Mouse (Mus musculus) heart, embryonic 12.5 days (tissue): ENCODE results near the gene Zfp933. TPM values are rescaled to one million over a fixed set of nuclear protein-coding genes. Genes with fewer than 3 reads are reported as not detected.
"Not testable (repeated sequence)": the region's sequence is repeated elsewhere in the genome, so short reads cannot be mapped to it uniquely, and the experiment has no call there.

Experiments used
- ATAC-seq: fragments of 200-750 bp; cut with Nextera tagmentation; 2 replicates; pipeline ENCODE4 v1.8.0; 2017; ENCODE audit warnings: moderate TSS enrichment, moderate library complexity; ENCODE audit not compliant: insufficient number of reproducible peaks, low FRiP score
- H3K27ac ChIP-seq: fragments of 300-500 bp; sonication (generic); 2 replicates; pipeline ENCODE4 v1.5.1; 2016; ENCODE audit warnings: mild to moderate bottlenecking, moderate library complexity; ENCODE audit not compliant: poor library complexity, severe bottlenecking
- H3K27me3 ChIP-seq: fragments of 300-500 bp; sonication (generic); replicated peaks from 2 replicates; pipeline ENCODE4 v1.6.1; 2016; ENCODE audit warnings: mild to moderate bottlenecking, moderate library complexity
- H3K36me3 ChIP-seq: fragments of 300-500 bp; sonication (generic); 2 replicates; pipeline ENCODE4 v1.6.1; 2016; ENCODE audit warnings: mild to moderate bottlenecking, moderate library complexity
- H3K4me1 ChIP-seq: fragments of 300-500 bp; sonication (generic); replicated peaks from 2 replicates; pipeline ENCODE4 v1.6.1; 2016; ENCODE audit warnings: mild to moderate bottlenecking
- H3K4me2 ChIP-seq: fragments of 300-500 bp; sonication (generic); 2 replicates; pipeline ENCODE4 v1.6.1; 2016; ENCODE audit warnings: mild to moderate bottlenecking, moderate library complexity
- H3K4me3 ChIP-seq: fragments of 300-500 bp; sonication (generic); 2 replicates; pipeline ENCODE4 v1.5.1; 2016; ENCODE audit warnings: mild to moderate bottlenecking
- H3K9ac ChIP-seq: fragments of 300-500 bp; sonication (generic); 2 replicates; pipeline ENCODE4 v1.6.1; 2016; ENCODE audit warnings: mild to moderate bottlenecking, moderate library complexity
- H3K9me3 ChIP-seq: fragments of 300-500 bp; sonication (generic); replicated peaks from 2 replicates; pipeline ENCODE4 v1.6.1; 2016; ENCODE audit warnings: mild to moderate bottlenecking, moderate library complexity
- WGBS: fragments of 180-500 bp; shearing (Covaris S2); methylation state at CpG from one replicate; pipeline ENCODE4 v1.1.7; 2016; 5-methylcytosine and 5-hydroxymethylcytosine counted together
- polyA plus RNA-seq: library from polyadenylated mRNA; unstranded; fragments of >200 nt; fragmentation: Nextera tagmentation; extraction: Ambion mirVana; gene quantifications from 2 replicates; pipeline ENCODE4 v1.2.1, GENCODE M21; 2016

Zfp933 gene
- polyA plus RNA-seq, 1 experiment from 2014 or later = 5.0 TPM

GRCm38 (mm10) chr4:147850776-147851175 lies 2.6 kb upstream of the Zfp933 start:
- H3K36me3 ChIP-seq = peaks cover under 1% of the 10 kb centered on the region; the same call in 1 of the 2 replicates
- 67% methylated on average over 2 of the region's 2 CpGs for WGBS
- H3K9me3 ChIP-seq = no peaks in the 10 kb centered on the region
- H3K9ac ChIP-seq = no peak overlapping the region
- H3K4me3 ChIP-seq = no peak overlapping the region
- H3K27ac ChIP-seq = no peak overlapping the region
- no peak for ATAC-seq
- no peak overlapping the region for H3K4me2 ChIP-seq
- H3K27me3 ChIP-seq = no peaks in the 10 kb centered on the region
- H3K4me1 ChIP-seq = peaks cover 8% of the 10 kb centered on the region

GRCm38 (mm10) chr4:147848584-147848991 lies 422 bp upstream of the Zfp933 start:
- Histone ChIP-seq H3K4me3 (peak overlapping the region; percentile 84), H3K27ac (0 out of 2 replicates have a peak overlapping the region, but pooled peaks have one; percentile 3), H3K36me3 (peaks cover 17% of the 10 kb centered on the region), H3K4me1 (peaks cover 8% of the 10 kb centered on the region), H3K9ac (peak overlapping the region; percentile 39), H3K27me3 (no peaks in the 10 kb centered on the region), H3K4me2 (peak overlapping the region; percentile 64), H3K9me3 (0 out of 2 replicates have a peak, but pooled peaks cover 2% of the 10 kb centered on the region)
- 6% methylated on average over 4 of the region's 4 CpGs for WGBS
- ATAC-seq = peak; percentile 34

- 89% methylated on average over 3 of the region's 3 CpGs for WGBS
- H3K4me3 ChIP-seq = no peak overlapping the region
- H3K36me3 ChIP-seq = peaks cover 46% of the 10 kb centered on the region
These were observed 5.3 kb downstream of the Zfp933 start for GRCm38 (mm10) chr4:147842871-147843270.

GRCm38 (mm10) chr4:147839282-147839681 lies 8.9 kb downstream of the Zfp933 start:
- H3K27ac ChIP-seq, H3K27me3 ChIP-seq, H3K4me3 ChIP-seq, H3K4me2 ChIP-seq, ATAC-seq, H3K4me1 ChIP-seq, H3K9ac ChIP-seq: not testable (repeated sequence)
- Histone ChIP-seq H3K36me3 (peaks cover 32% of the 10 kb centered on the region), H3K9me3 (peaks cover 23% of the 10 kb centered on the region)
- WGBS = 97% methylated on average over 18 of the region's 26 CpGs

More at GRCm38 (mm10) chr4:147842871-147843270, 5.3 kb downstream of the Zfp933 start:
- no peak overlapping the region for H3K27ac ChIP-seq
- no peak overlapping the region for H3K9ac ChIP-seq
- no peaks in the 10 kb centered on the region for H3K27me3 ChIP-seq
- H3K9me3 ChIP-seq = peaks cover 20% of the 10 kb centered on the region
- peaks cover 5% of the 10 kb centered on the region for H3K4me1 ChIP-seq
- no peak overlapping the region for H3K4me2 ChIP-seq
- no peak for ATAC-seq

- H3K4me1 ChIP-seq = no peaks in the 10 kb centered on the region
- H3K9me3 ChIP-seq = peaks cover 47% of the 10 kb centered on the region
- ATAC-seq = no peak
- no peak overlapping the region for H3K4me2 ChIP-seq
- no peak overlapping the region for H3K27ac ChIP-seq
- no peak overlapping the region for H3K9ac ChIP-seq
- H3K36me3 ChIP-seq = peaks cover 65% of the 10 kb centered on the region
- no peaks in the 10 kb centered on the region for H3K27me3 ChIP-seq
- H3K4me3 ChIP-seq = no peak overlapping the region
- WGBS = 91% methylated on average over 4 of the region's 4 CpGs
These were observed 23.8 kb downstream of the Zfp933 start for GRCm38 (mm10) chr4:147824389-147824788.

- not testable (repeated sequence) for H3K4me2 ChIP-seq, H3K27me3 ChIP-seq, H3K4me3 ChIP-seq, H3K9ac ChIP-seq, H3K4me1 ChIP-seq, H3K27ac ChIP-seq, ATAC-seq
- peaks cover 37% of the 10 kb centered on the region for H3K36me3 ChIP-seq
- H3K9me3 ChIP-seq = peaks cover 48% of the 10 kb centered on the region
- 81% methylated on average over 3 of the region's 3 CpGs for WGBS
These were observed 26.8 kb downstream of the Zfp933 start for GRCm38 (mm10) chr4:147821414-147821813.

GRCm38 (mm10) chr4:147819659-147820058 lies 28.5 kb downstream of the Zfp933 start:
- 78% methylated on average over 7 of the region's 7 CpGs for WGBS
- Histone ChIP-seq H3K36me3 (peaks cover 21% of the 10 kb centered on the region), H3K9me3 (peaks cover 41% of the 10 kb centered on the region)
- ATAC-seq = peak; percentile 6; the same call in 1 of the 2 replicates
- not testable (repeated sequence) for H3K27me3 ChIP-seq, H3K9ac ChIP-seq, H3K4me3 ChIP-seq, H3K27ac ChIP-seq, H3K4me1 ChIP-seq, H3K4me2 ChIP-seq

- Histone ChIP-seq H3K36me3 (no peaks in the 10 kb centered on the region), H3K4me2 (no peak overlapping the region), H3K9me3 (peaks cover 10% of the 10 kb centered on the region; the same call in 1 of the 2 replicates), H3K27me3 (no peaks in the 10 kb centered on the region), H3K4me3 (no peak overlapping the region), H3K27ac (no peak overlapping the region), H3K4me1 (no peaks in the 10 kb centered on the region), H3K9ac (no peak overlapping the region)
- WGBS = 63% methylated on average over 2 of the region's 2 CpGs
- no peak for ATAC-seq
These were observed 33.5 kb downstream of the Zfp933 start for GRCm38 (mm10) chr4:147814592-147815167.

GRCm38 (mm10) chr4:147813249-147813765 lies 34.9 kb downstream of the Zfp933 start:
- no peak overlapping the region for H3K9ac ChIP-seq
- H3K27me3 ChIP-seq = no peaks in the 10 kb centered on the region
- no peak overlapping the region for H3K4me2 ChIP-seq
- H3K4me1 ChIP-seq = peaks cover 5% of the 10 kb centered on the region
- H3K9me3 ChIP-seq = peaks cover 4% of the 10 kb centered on the region; the same call in 1 of the 2 replicates
- no peak overlapping the region for H3K27ac ChIP-seq
- ATAC-seq = no peak
- WGBS = 41% methylated on average over 5 of the region's 5 CpGs
- no peaks in the 10 kb centered on the region for H3K36me3 ChIP-seq
- H3K4me3 ChIP-seq = no peak overlapping the region

GRCm38 (mm10) chr4:147809966-147810304 lies 38.2 kb downstream of the Zfp933 start:
- H3K27ac ChIP-seq = not testable (repeated sequence)

GRCm38 (mm10) chr4:147809292-147809965 lies 38.7 kb downstream of the Zfp933 start, which contains the start of gene Zfp984:
Gene Zfp984 (minus strand): TSS chr4:147809788.
- H3K9me3 ChIP-seq, H3K27me3 ChIP-seq, H3K36me3 ChIP-seq, H3K4me1 ChIP-seq: not testable (repeated sequence)
- H3K9ac ChIP-seq = peak within 1 kb of the TSS; percentile 74
- peak within 1 kb of the TSS; percentile 72 for H3K4me3 ChIP-seq
- peak; percentile 82 for ATAC-seq
- WGBS = 7% methylated on average over 15 of the region's 15 CpGs
- H3K4me2 ChIP-seq = peak within 1 kb of the TSS; percentile 72
- H3K27ac ChIP-seq = peak within 1 kb of the TSS; percentile 79

More at GRCm38 (mm10) chr4:147809966-147810304, 38.2 kb downstream of the Zfp933 start:
- H3K36me3 ChIP-seq, H3K4me1 ChIP-seq, H3K27me3 ChIP-seq, H3K9me3 ChIP-seq, H3K9ac ChIP-seq, ATAC-seq: not testable (repeated sequence)
- 42% methylated on average over 2 of the region's 2 CpGs for WGBS
- H3K4me3 ChIP-seq = peak overlapping the region; percentile 72
- peak overlapping the region; percentile 72 for H3K4me2 ChIP-seq
